Mouse (Mus musculus): ENCODE data around the gene Rit1. TPM values are rescaled to one million over a fixed set of nuclear protein-coding genes. Genes with fewer than 3 reads are reported as not detected.
"Not testable (repeated sequence)": the region's sequence is repeated elsewhere in the genome, so short reads cannot be mapped to it uniquely, and the experiment has no call there.

Rit1 gene
- polyA plus RNA-seq, 1 experiment from 2014 or later = 50.3 TPM

- 93% methylated on average over 5 of the region's 5 CpGs for WGBS
Measured at GRCm38 (mm10) chr3:88689079-88689478, 27.6 kb upstream of the Rit1 start.

GRCm38 (mm10) chr3:88695545-88695944 lies 21.1 kb upstream of the Rit1 start:
- no peak overlapping the region for H3K4me2 ChIP-seq (ENCODE audit: low read depth)
- H3K9me3 ChIP-seq (ENCODE audit: control insufficient read depth, low read length) = no peaks in the 10 kb centered on the region
- no peak for DNase-seq (ENCODE audit: low spot score)
- H3K36me3 ChIP-seq (ENCODE audit: control insufficient read depth, insufficient read depth, low read length) = peaks cover 31% of the 10 kb centered on the region
- H3K27ac ChIP-seq (ENCODE audit: low read depth, low read length) = no peak overlapping the region
- no peak for ATAC-seq (ENCODE audit: insufficient read depth, low FRiP score, low TSS enrichment)
- H3K9ac ChIP-seq (ENCODE audit: low read length) = no peak overlapping the region
- H3K27me3 ChIP-seq (ENCODE audit: control insufficient read depth, insufficient read depth, low read length) = no peaks in the 10 kb centered on the region
- H3K4me1 ChIP-seq (ENCODE audit: control insufficient read depth, insufficient read depth, low read length) = no peaks in the 10 kb centered on the region
- H3K4me3 ChIP-seq (ENCODE audit: low read depth, low read length) = no peak overlapping the region

More at GRCm38 (mm10) chr3:88689079-88689478, 27.6 kb upstream of the Rit1 start:
- no peak for DNase-seq (ENCODE audit: low spot score)
- no peak for ATAC-seq (ENCODE audit: insufficient read depth, low FRiP score, low TSS enrichment)
- no peaks in the 10 kb centered on the region for H3K9me3 ChIP-seq (ENCODE audit: control insufficient read depth, low read length)
- no peaks in the 10 kb centered on the region for H3K27me3 ChIP-seq (ENCODE audit: control insufficient read depth, insufficient read depth, low read length)
- H3K9ac ChIP-seq (ENCODE audit: low read length) = no peak overlapping the region
- H3K27ac ChIP-seq (ENCODE audit: low read depth, low read length) = no peak overlapping the region
- H3K36me3 ChIP-seq (ENCODE audit: control insufficient read depth, insufficient read depth, low read length) = peaks cover 20% of the 10 kb centered on the region
- no peak overlapping the region for H3K4me2 ChIP-seq (ENCODE audit: low read depth)
- peaks cover 12% of the 10 kb centered on the region for H3K4me1 ChIP-seq (ENCODE audit: control insufficient read depth, insufficient read depth, low read length)
- H3K4me3 ChIP-seq (ENCODE audit: low read depth, low read length) = no peak overlapping the region

GRCm38 (mm10) chr3:88698051-88698450 lies 18.6 kb upstream of the Rit1 start:
- ATAC-seq (ENCODE audit: insufficient read depth, low FRiP score, low TSS enrichment) (no peak), DNase-seq (ENCODE audit: low spot score) (no peak)
- no peaks in the 10 kb centered on the region for H3K27me3 ChIP-seq (ENCODE audit: control insufficient read depth, insufficient read depth, low read length)
- H3K9me3 ChIP-seq (ENCODE audit: control insufficient read depth, low read length) = no peaks in the 10 kb centered on the region
- no peaks in the 10 kb centered on the region for H3K4me1 ChIP-seq (ENCODE audit: control insufficient read depth, insufficient read depth, low read length)
- H3K4me2 ChIP-seq (ENCODE audit: low read depth) = no peak overlapping the region
- H3K9ac ChIP-seq (ENCODE audit: low read length) = no peak overlapping the region
- no peak overlapping the region for H3K4me3 ChIP-seq (ENCODE audit: low read depth, low read length)
- peaks cover 29% of the 10 kb centered on the region for H3K36me3 ChIP-seq (ENCODE audit: control insufficient read depth, insufficient read depth, low read length)
- WGBS = 93% methylated on average over 1 of the region's 1 CpGs
- H3K27ac ChIP-seq (ENCODE audit: low read depth, low read length) = no peak overlapping the region

GRCm38 (mm10) chr3:88698834-88699233 lies 17.8 kb upstream of the Rit1 start:
- DNase-seq (ENCODE audit: low spot score) (no peak), ATAC-seq (ENCODE audit: insufficient read depth, low FRiP score, low TSS enrichment) (no peak)
- Histone ChIP-seq H3K36me3 (ENCODE audit: control insufficient read depth, insufficient read depth, low read length) (peaks cover 29% of the 10 kb centered on the region), H3K4me3 (ENCODE audit: low read depth, low read length) (no peak overlapping the region), H3K27me3 (ENCODE audit: control insufficient read depth, insufficient read depth, low read length) (no peaks in the 10 kb centered on the region), H3K27ac (ENCODE audit: low read depth, low read length) (no peak overlapping the region), H3K4me1 (ENCODE audit: control insufficient read depth, insufficient read depth, low read length) (no peaks in the 10 kb centered on the region), H3K9ac (ENCODE audit: low read length) (no peak overlapping the region), H3K9me3 (ENCODE audit: control insufficient read depth, low read length) (no peaks in the 10 kb centered on the region), H3K4me2 (ENCODE audit: low read depth) (no peak overlapping the region)
- WGBS = 97% methylated on average over 6 of the region's 6 CpGs

GRCm38 (mm10) chr3:88700247-88700646 lies 16.4 kb upstream of the Rit1 start:
- WGBS = 96% methylated on average over 3 of the region's 3 CpGs
- no peak overlapping the region for H3K9ac ChIP-seq (ENCODE audit: low read length)
- H3K36me3 ChIP-seq (ENCODE audit: control insufficient read depth, insufficient read depth, low read length) = peaks cover 29% of the 10 kb centered on the region

GRCm38 (mm10) chr3:88701222-88701621 lies 15.4 kb upstream of the Rit1 start:
- no peak overlapping the region for H3K4me2 ChIP-seq (ENCODE audit: low read depth)
- peaks cover 27% of the 10 kb centered on the region for H3K36me3 ChIP-seq (ENCODE audit: control insufficient read depth, insufficient read depth, low read length)
- no peaks in the 10 kb centered on the region for H3K9me3 ChIP-seq (ENCODE audit: control insufficient read depth, low read length)
- no peaks in the 10 kb centered on the region for H3K4me1 ChIP-seq (ENCODE audit: control insufficient read depth, insufficient read depth, low read length)
- H3K27ac ChIP-seq (ENCODE audit: low read depth, low read length) = no peak overlapping the region
- H3K4me3 ChIP-seq (ENCODE audit: low read depth, low read length) = no peak overlapping the region
- ATAC-seq (ENCODE audit: insufficient read depth, low FRiP score, low TSS enrichment) (no peak), DNase-seq (ENCODE audit: low spot score) (no peak)
- H3K27me3 ChIP-seq (ENCODE audit: control insufficient read depth, insufficient read depth, low read length) = no peaks in the 10 kb centered on the region
- no peak overlapping the region for H3K9ac ChIP-seq (ENCODE audit: low read length)
- 84% methylated on average over 3 of the region's 3 CpGs for WGBS

More at GRCm38 (mm10) chr3:88700247-88700646, 16.4 kb upstream of the Rit1 start:
- ATAC-seq (ENCODE audit: insufficient read depth, low FRiP score, low TSS enrichment) (no peak), DNase-seq (ENCODE audit: low spot score) (no peak)
- Histone ChIP-seq H3K4me1 (ENCODE audit: control insufficient read depth, insufficient read depth, low read length) (no peaks in the 10 kb centered on the region), H3K27me3 (ENCODE audit: control insufficient read depth, insufficient read depth, low read length) (no peaks in the 10 kb centered on the region), H3K4me3 (ENCODE audit: low read depth, low read length) (no peak overlapping the region), H3K27ac (ENCODE audit: low read depth, low read length) (no peak overlapping the region), H3K9me3 (ENCODE audit: control insufficient read depth, low read length) (no peaks in the 10 kb centered on the region), H3K4me2 (ENCODE audit: low read depth) (no peak overlapping the region)

- no peaks in the 10 kb centered on the region for H3K27me3 ChIP-seq (ENCODE audit: control insufficient read depth, insufficient read depth, low read length)
- 94% methylated on average over 4 of the region's 4 CpGs for WGBS
- H3K4me3 ChIP-seq (ENCODE audit: low read depth, low read length) = no peak overlapping the region
- no peak overlapping the region for H3K4me2 ChIP-seq (ENCODE audit: low read depth)
- H3K4me1 ChIP-seq (ENCODE audit: control insufficient read depth, insufficient read depth, low read length) = peaks cover 3% of the 10 kb centered on the region; the same call in 1 of the 2 replicates
- H3K9ac ChIP-seq (ENCODE audit: low read length) = no peak overlapping the region
- ATAC-seq (ENCODE audit: insufficient read depth, low FRiP score, low TSS enrichment) = no peak
- H3K27ac ChIP-seq (ENCODE audit: low read depth, low read length) = no peak overlapping the region
- peaks cover 21% of the 10 kb centered on the region for H3K36me3 ChIP-seq (ENCODE audit: control insufficient read depth, insufficient read depth, low read length)
- H3K9me3 ChIP-seq (ENCODE audit: control insufficient read depth, low read length) = no peaks in the 10 kb centered on the region
- no peak for DNase-seq (ENCODE audit: low spot score)
Measured at GRCm38 (mm10) chr3:88713709-88714108, 2.9 kb upstream of the Rit1 start.

GRCm38 (mm10) chr3:88714725-88715124 lies 1.9 kb upstream of the Rit1 start:
- Histone ChIP-seq H3K9ac (ENCODE audit: low read length) (no peak overlapping the region), H3K27me3 (ENCODE audit: control insufficient read depth, insufficient read depth, low read length) (no peaks in the 10 kb centered on the region), H3K4me3 (ENCODE audit: low read depth, low read length) (no peak overlapping the region), H3K4me2 (ENCODE audit: low read depth) (no peak overlapping the region), H3K27ac (ENCODE audit: low read depth, low read length) (no peak overlapping the region), H3K4me1 (ENCODE audit: control insufficient read depth, insufficient read depth, low read length) (peaks cover 3% of the 10 kb centered on the region; the same call in 1 of the 2 replicates), H3K36me3 (ENCODE audit: control insufficient read depth, insufficient read depth, low read length) (peaks cover 15% of the 10 kb centered on the region), H3K9me3 (ENCODE audit: control insufficient read depth, low read length) (no peaks in the 10 kb centered on the region)
- 79% methylated on average over 2 of the region's 2 CpGs for WGBS
- ATAC-seq (ENCODE audit: insufficient read depth, low FRiP score, low TSS enrichment) = no peak
- no peak for DNase-seq (ENCODE audit: low spot score)

- 95% methylated on average over 5 of the region's 5 CpGs for WGBS
- H3K36me3 ChIP-seq (ENCODE audit: control insufficient read depth, insufficient read depth, low read length); H3K4me2 ChIP-seq (ENCODE audit: low read depth); H3K9me3 ChIP-seq (ENCODE audit: control insufficient read depth, low read length); ATAC-seq (ENCODE audit: insufficient read depth, low FRiP score, low TSS enrichment); H3K27me3 ChIP-seq (ENCODE audit: control insufficient read depth, insufficient read depth, low read length); H3K4me3 ChIP-seq (ENCODE audit: low read depth, low read length); H3K27ac ChIP-seq (ENCODE audit: low read depth, low read length); H3K4me1 ChIP-seq (ENCODE audit: control insufficient read depth, insufficient read depth, low read length); H3K9ac ChIP-seq (ENCODE audit: low read length); DNase-seq (ENCODE audit: low spot score): not testable (repeated sequence)
Measured at GRCm38 (mm10) chr3:88715716-88716115, 922 bp upstream of the Rit1 start.

Measured in neural tube, embryonic 11.5 days (tissue).